Mouse (Mus musculus) forebrain, embryonic 14.5 days (tissue): Measurements from ENCODE around the gene Tmcc3. TPM values are rescaled to one million over a fixed set of nuclear protein-coding genes. Genes with fewer than 3 reads are reported as not detected.

Source experiments
- ATAC-seq: fragments of 200-750 bp; cut with Nextera tagmentation; 2 replicates; pipeline ENCODE4 v1.8.0; 2017; ENCODE audit warnings: mild to moderate bottlenecking, moderate library complexity
- DNase-seq: peaks from one replicate; pipeline ENCODE4 v3.0.0-alpha.2; 2015; ENCODE audit warnings: low spot score
- H3K27ac ChIP-seq: fragments of 300-500 bp; sonication (generic); 2 replicates; pipeline ENCODE4 v1.5.1; 2014; ENCODE audit warnings: low read depth, mild to moderate bottlenecking, control low read depth, low read length, moderate library complexity
- H3K27me3 ChIP-seq: fragments of 300-500 bp; sonication (generic); replicated peaks from 2 replicates; pipeline ENCODE4 v1.6.1; 2014; ENCODE audit warnings: low read length, control low read depth, mixed read lengths; ENCODE audit not compliant: control insufficient read depth, insufficient read depth
- H3K36me3 ChIP-seq: fragments of 300-500 bp; sonication (generic); 2 replicates; pipeline ENCODE4 v1.6.1; 2014; ENCODE audit warnings: low read length, control low read depth; ENCODE audit not compliant: control insufficient read depth, insufficient read depth
- H3K4me1 ChIP-seq: fragments of 300-500 bp; sonication (generic); 2 replicates; pipeline ENCODE4 v1.6.1; 2014; ENCODE audit warnings: antibody characterized with exemption, low read length, control low read depth; ENCODE audit not compliant: control insufficient read depth, insufficient read depth
- H3K4me2 ChIP-seq: fragments of 300-500 bp; sonication (generic); 2 replicates; pipeline ENCODE4 v1.6.1; 2014; ENCODE audit warnings: mild to moderate bottlenecking, control low read depth, low read length
- H3K4me3 ChIP-seq: fragments of 300-500 bp; sonication (generic); 2 replicates; pipeline ENCODE4 v1.5.1; 2014; ENCODE audit warnings: low read depth, low read length, control low read depth
- H3K9ac ChIP-seq: fragments of 300-500 bp; sonication (generic); 2 replicates; pipeline ENCODE4 v1.6.1; 2014; ENCODE audit warnings: mild to moderate bottlenecking, low read length, control low read depth, moderate library complexity
- H3K9me3 ChIP-seq: fragments of 300-500 bp; sonication (generic); replicated peaks from 2 replicates; pipeline ENCODE4 v1.6.1; 2016; ENCODE audit warnings: low read length, control low read depth, mixed read lengths; ENCODE audit not compliant: control insufficient read depth
- WGBS: fragments of 180-500 bp; shearing (Covaris S2); extraction: QIAGEN DNeasy Blood & Tissue Kit; methylation state at CpG from one replicate; pipeline ENCODE4 v1.1.7; 2014; 5-methylcytosine and 5-hydroxymethylcytosine counted together
- polyA plus RNA-seq: library from polyadenylated mRNA; unstranded; fragments of >200 nt; fragmentation: Nextera tagmentation; extraction: Ambion mirVana; gene quantifications from 2 replicates; pipeline ENCODE4 v1.2.1, GENCODE M21; 2014

Tmcc3 gene
- polyA plus RNA-seq, 1 experiment from 2014 or later, result 5.5 TPM

GRCm38 (mm10) chr10:94514091-94514505 lies 202.3 kb downstream of the Tmcc3 start:
- 0 out of 2 replicates have a peak, but pooled peaks cover 3% of the 10 kb centered on the region for H3K4me1 ChIP-seq
- no peak; the same call in 1 of the 2 replicates for ATAC-seq
- no peak for DNase-seq
- peak overlapping the region; percentile 74 for H3K4me3 ChIP-seq
- H3K27me3 ChIP-seq, result peaks cover 13% of the 10 kb centered on the region; the same call in 1 of the 2 replicates
- H3K27ac ChIP-seq, result no peak overlapping the region
- H3K9ac ChIP-seq, result peak overlapping the region; percentile 72; the same call in 1 of the 2 replicates
- under 1% methylated on average over 12 of the region's 12 CpGs for WGBS
- peak overlapping the region; percentile 94 for H3K4me2 ChIP-seq
- H3K36me3 ChIP-seq, result no peaks in the 10 kb centered on the region
- H3K9me3 ChIP-seq, result no peaks in the 10 kb centered on the region

GRCm38 (mm10) chr10:94514506-94515178 lies 202.9 kb downstream of the Tmcc3 start:
- Histone ChIP-seq H3K27ac (peak overlapping the region; percentile 39), H3K4me2 (peak overlapping the region; percentile 94), H3K36me3 (no peaks in the 10 kb centered on the region), H3K9me3 (no peaks in the 10 kb centered on the region), H3K4me3 (peak overlapping the region; percentile 74), H3K27me3 (peaks cover 13% of the 10 kb centered on the region; the same call in 1 of the 2 replicates), H3K9ac (peak overlapping the region; percentile 72), H3K4me1 (0 out of 2 replicates have a peak, but pooled peaks cover 3% of the 10 kb centered on the region)
- peak; percentile 88 for ATAC-seq
- DNase-seq, result peak; percentile 64
- under 1% methylated on average over 58 of the region's 71 CpGs for WGBS

- H3K27me3 ChIP-seq, result peaks cover 13% of the 10 kb centered on the region; the same call in 1 of the 2 replicates
- H3K36me3 ChIP-seq, result no peaks in the 10 kb centered on the region
- H3K4me3 ChIP-seq, result peak overlapping the region; percentile 74
- DNase-seq (peak; percentile 76), ATAC-seq (peak; percentile 91)
- peak overlapping the region; percentile 94 for H3K4me2 ChIP-seq
- 0 out of 2 replicates have a peak, but pooled peaks cover 3% of the 10 kb centered on the region for H3K4me1 ChIP-seq
- peak overlapping the region; percentile 39 for H3K27ac ChIP-seq
- 0% methylated on average over 34 of the region's 34 CpGs for WGBS
- H3K9ac ChIP-seq, result peak overlapping the region; percentile 72
- H3K9me3 ChIP-seq, result no peaks in the 10 kb centered on the region
Observed at GRCm38 (mm10) chr10:94515179-94515545, 203.4 kb downstream of the Tmcc3 start.

GRCm38 (mm10) chr10:94515583-94515982 lies 203.8 kb downstream of the Tmcc3 start:
- no peak for ATAC-seq
- Histone ChIP-seq H3K9me3 (no peaks in the 10 kb centered on the region), H3K36me3 (no peaks in the 10 kb centered on the region), H3K27me3 (peaks cover 13% of the 10 kb centered on the region; the same call in 1 of the 2 replicates), H3K4me2 (peak overlapping the region; percentile 94), H3K27ac (no peak overlapping the region), H3K4me3 (peak overlapping the region; percentile 74), H3K9ac (peak overlapping the region; percentile 72), H3K4me1 (0 out of 2 replicates have a peak, but pooled peaks cover 3% of the 10 kb centered on the region)
- DNase-seq, result no peak
- 2% methylated on average over 10 of the region's 10 CpGs for WGBS

- Histone ChIP-seq H3K9ac (no peak overlapping the region), H3K4me1 (peaks cover 11% of the 10 kb centered on the region), H3K9me3 (no peaks in the 10 kb centered on the region), H3K27me3 (peaks cover 10% of the 10 kb centered on the region; the same call in 1 of the 2 replicates), H3K4me3 (no peak overlapping the region), H3K4me2 (no peak overlapping the region), H3K36me3 (no peaks in the 10 kb centered on the region), H3K27ac (no peak overlapping the region)
- 63% methylated on average over 7 of the region's 7 CpGs for WGBS
- ATAC-seq, result no peak
- DNase-seq, result no peak
Observed at GRCm38 (mm10) chr10:94519887-94520286, 208.1 kb downstream of the Tmcc3 start.

- H3K4me2 ChIP-seq, result peak overlapping the region; percentile 29; the same call in 1 of the 2 replicates
- H3K27me3 ChIP-seq, result peaks cover 10% of the 10 kb centered on the region; the same call in 1 of the 2 replicates
- no peak overlapping the region for H3K9ac ChIP-seq
- no peak overlapping the region for H3K4me3 ChIP-seq
- DNase-seq (peak; percentile 30), ATAC-seq (no peak)
- H3K36me3 ChIP-seq, result no peaks in the 10 kb centered on the region
- H3K4me1 ChIP-seq, result peaks cover 11% of the 10 kb centered on the region
- H3K9me3 ChIP-seq, result no peaks in the 10 kb centered on the region
- 49% methylated on average over 17 of the region's 17 CpGs for WGBS
- no peak overlapping the region for H3K27ac ChIP-seq
Observed at GRCm38 (mm10) chr10:94520306-94521106, 208.8 kb downstream of the Tmcc3 start.

- H3K27ac ChIP-seq, result no peak overlapping the region
- H3K4me2 ChIP-seq, result no peak overlapping the region
- H3K4me1 ChIP-seq, result peaks cover 11% of the 10 kb centered on the region
- no peaks in the 10 kb centered on the region for H3K36me3 ChIP-seq
- ATAC-seq (no peak), DNase-seq (peak; percentile 40)
- H3K27me3 ChIP-seq, result peaks cover 8% of the 10 kb centered on the region; the same call in 1 of the 2 replicates
- 39% methylated on average over 3 of the region's 3 CpGs for WGBS
- H3K9me3 ChIP-seq, result no peaks in the 10 kb centered on the region
- H3K4me3 ChIP-seq, result no peak overlapping the region
- H3K9ac ChIP-seq, result no peak overlapping the region
Observed at GRCm38 (mm10) chr10:94521107-94521401, 209.3 kb downstream of the Tmcc3 start.

GRCm38 (mm10) chr10:94521776-94522175 lies 210.0 kb downstream of the Tmcc3 start:
- Histone ChIP-seq H3K4me3 (no peak overlapping the region), H3K4me2 (no peak overlapping the region), H3K9me3 (no peaks in the 10 kb centered on the region), H3K4me1 (peaks cover 11% of the 10 kb centered on the region), H3K27me3 (0 out of 2 replicates have a peak, but pooled peaks cover under 1% of the 10 kb centered on the region), H3K36me3 (no peaks in the 10 kb centered on the region), H3K27ac (no peak overlapping the region), H3K9ac (no peak overlapping the region)
- DNase-seq, result no peak
- WGBS, result 34% methylated on average over 10 of the region's 10 CpGs
- no peak for ATAC-seq
